Mouse (Mus musculus): Measurements from ENCODE around the gene Nup214. TPM values are rescaled to one million over a fixed set of nuclear protein-coding genes. Genes with fewer than 3 reads are reported as not detected.
A peak's percentile ranks its signal among the peaks of the same experiment; 100 is the strongest.

Nup214 gene
- total RNA-seq (2021), result 10 to 100 TPM; 47.4 to 57.8 TPM
- long read RNA-seq, experiment 1, partial matches to known transcripts, result 3 of 10 reads
- long read RNA-seq, experiment 1, other reads (novel, unspliced or antisense), result 2 of 10 reads
- long read RNA-seq, experiment 2, partial matches to known transcripts, result 4 of 9 reads
- long read RNA-seq, experiment 2, other reads (novel, unspliced or antisense), result 4 of 9 reads

DNA sequence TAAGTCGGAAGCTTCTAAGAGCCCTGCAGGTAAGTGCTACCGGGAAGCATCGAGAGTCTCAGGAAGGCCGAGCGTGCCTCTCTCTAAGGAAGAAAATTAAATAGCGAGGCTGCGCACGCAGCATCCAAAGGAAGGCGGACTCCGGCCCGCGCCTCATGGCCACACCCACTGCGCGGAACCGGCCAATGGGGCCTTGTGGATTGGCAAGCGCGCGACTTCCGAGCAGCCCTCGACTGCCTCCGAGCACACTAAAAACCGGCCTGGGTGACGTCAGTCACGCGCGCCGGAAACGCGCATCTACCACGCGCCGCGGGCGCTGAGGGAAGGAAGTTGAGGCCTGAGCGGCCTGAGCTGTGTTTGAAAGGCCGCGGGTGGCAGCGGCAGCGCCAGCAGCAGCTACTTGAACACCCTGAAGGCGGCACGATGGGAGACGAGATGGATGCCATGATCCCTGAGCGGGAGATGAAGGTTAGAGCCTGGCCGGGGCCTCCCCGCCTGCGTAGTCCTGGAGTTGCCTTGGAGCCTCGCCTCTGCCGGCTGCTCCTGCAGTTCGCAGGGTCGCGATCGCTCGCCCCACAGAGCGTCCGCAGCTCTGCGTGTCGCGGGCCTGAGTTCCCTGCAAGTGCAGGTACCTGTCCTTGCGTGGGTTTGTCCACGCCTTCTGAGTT is at the start of gene Nup214:
Nup214 (plus strand) TSS at position 296 of the 668 bp plus-strand sequence.
- peak; percentile 100 for DNase-seq

DNA sequence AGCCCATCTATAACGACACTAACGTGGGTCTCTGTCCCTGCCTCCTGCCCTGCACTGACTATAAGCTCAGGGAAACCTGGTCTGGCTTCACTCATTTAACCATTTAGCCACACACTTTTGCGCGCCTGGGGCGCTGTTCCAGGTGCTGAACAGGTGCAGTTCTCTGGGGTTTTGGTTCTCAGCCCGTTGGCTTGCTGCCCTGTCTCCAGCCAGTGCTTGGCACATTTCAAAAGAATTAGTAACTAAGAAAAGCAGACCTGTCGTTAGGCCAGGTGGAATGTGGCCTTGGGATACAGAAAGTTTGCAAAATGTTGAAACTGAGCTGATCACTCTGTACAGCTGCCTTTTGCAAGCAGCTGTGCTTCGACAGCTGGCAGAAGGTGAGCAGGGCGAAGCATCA is 49.4 kb upstream of the Nup214 start:
- peak; percentile 45 for DNase-seq

DNA sequence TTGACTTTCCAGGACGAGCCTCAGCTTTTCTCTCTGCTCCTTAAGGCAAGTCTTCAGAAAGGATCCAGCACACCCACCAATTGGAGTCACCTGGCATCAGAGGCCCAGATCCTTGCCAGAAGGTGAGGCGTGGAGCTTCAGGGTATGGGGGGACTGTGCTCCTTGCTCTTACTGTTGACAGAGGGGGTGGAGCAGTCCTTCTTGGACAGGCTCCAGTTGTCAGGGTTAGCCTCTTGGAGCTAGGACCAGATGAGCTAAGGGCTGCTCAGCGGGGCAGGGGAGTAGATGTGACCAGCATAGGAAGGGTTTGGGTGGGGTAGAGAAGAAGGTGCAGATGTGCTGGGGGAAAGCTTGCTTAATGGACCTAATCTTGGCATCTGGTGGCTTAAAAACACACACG is 48.3 kb upstream of the Nup214 start:
- DNase-seq, result no peak

DNA sequence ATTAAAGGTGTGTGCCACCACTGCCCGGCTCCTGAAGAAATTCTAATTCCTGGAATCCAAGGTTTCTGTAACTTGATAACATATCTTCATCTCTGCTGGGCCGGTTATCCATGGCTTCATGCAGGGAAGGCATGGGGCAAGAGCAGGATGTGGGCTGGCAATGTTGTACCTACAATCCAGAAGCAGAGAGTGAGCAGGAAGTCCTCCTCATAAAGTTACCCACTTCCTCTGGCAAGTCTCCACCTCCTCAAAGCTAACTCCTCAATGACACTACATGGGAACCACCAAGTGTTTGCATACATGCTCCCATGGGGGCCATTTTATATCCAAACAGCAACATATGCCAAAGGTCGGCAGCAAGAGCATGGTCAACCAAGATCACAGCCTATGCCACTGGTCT is 44.6 kb upstream of the Nup214 start:
- no peak for DNase-seq

DNA sequence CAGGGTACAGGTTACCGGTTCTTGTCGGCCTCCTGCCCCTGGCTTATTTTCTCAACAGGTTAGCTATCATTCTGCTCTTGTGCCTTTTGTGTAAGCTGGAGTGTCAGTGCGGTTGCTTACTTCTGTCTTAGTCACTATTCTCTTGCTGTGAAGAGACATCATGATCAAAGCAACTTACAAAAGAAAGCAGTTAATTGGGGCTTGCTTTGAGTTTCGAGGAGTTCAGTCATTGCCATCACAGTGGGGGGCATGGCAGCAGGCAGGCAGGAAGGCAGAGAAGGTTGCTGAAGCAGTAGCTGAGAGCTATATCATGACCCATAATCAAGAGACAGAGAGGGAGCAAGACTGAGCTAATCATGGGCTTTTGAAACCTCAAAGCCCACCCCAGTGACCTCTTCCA is 39.7 kb upstream of the Nup214 start:
- no peak for DNase-seq

DNA sequence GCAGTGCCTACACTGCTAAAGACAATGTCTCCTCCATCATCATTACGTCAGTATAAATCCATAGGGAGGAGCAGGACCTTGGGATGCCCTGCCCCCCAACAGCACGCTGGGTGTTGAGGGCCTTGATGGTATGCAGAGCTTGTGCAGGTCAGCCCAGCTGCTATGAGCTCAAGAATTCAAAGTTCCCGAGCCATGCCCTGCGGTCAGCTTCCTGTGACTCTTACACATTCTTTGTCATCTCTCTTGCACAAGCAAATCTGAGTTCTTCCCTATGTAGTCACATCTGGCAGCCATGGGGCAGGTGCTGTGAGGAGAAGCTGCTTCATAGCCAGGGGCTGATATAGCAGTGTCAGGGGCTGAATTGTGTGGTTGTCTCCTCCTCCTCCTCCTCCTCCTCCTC is 39.2 kb upstream of the Nup214 start:
- DNase-seq, result no peak

DNA sequence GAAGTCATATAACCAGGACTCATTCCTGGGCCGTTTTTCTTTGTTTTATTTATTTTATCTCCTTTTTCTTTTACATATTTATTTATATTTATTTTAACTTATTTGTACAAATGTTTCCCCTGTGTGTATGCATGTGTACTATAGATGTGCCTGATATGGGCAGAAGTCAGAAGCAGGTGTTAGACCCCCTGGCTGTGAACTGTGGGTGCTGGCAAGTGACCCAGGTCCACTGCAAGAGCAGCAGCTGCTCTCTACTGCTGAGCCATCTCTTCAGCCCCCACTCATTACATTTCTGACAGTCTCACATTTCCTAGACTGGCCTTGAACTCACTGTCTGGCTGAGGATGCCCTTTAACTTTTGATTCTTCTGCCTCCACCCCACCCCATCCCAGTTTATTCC is 35.9 kb upstream of the Nup214 start:
- DNase-seq, result no peak

DNA sequence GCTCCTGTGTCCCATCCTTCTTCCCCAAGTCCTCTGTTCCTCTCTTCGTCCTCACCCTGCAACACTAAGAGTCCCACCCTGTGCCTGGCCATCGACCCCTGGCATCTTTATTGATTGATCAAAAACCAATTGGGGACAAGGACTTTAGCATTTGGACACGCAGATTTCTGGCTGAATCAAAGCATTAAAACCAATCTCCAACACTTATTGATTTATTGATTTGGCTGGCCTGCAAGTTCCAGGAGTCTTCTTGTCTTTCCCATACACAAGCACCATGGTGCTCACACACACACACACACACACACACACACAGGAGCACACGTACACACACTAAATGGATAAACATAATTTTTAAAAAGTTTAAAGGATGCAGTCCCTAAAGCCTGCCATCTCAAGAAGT is 31.2 kb upstream of the Nup214 start:
- no peak for DNase-seq

DNA sequence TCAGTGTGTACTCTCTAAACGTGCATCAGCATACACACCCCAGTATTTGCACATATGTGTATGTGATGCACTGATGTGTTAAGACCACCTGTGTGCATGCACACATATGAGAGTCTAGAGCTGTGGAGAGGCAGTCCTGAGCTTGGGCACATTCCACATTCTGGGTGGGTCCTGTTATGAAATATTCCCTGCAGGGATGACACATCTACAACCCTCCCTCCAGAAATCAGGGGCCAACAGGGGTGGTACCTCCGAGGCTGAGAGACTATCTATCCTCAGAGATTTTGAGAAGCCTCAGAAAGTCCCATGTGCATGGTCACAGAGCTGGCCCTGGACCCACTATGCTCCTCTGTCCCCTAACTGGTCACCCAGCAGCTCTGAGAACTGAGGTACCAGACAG is 28.7 kb upstream of the Nup214 start:
- DNase-seq, result no peak

DNA sequence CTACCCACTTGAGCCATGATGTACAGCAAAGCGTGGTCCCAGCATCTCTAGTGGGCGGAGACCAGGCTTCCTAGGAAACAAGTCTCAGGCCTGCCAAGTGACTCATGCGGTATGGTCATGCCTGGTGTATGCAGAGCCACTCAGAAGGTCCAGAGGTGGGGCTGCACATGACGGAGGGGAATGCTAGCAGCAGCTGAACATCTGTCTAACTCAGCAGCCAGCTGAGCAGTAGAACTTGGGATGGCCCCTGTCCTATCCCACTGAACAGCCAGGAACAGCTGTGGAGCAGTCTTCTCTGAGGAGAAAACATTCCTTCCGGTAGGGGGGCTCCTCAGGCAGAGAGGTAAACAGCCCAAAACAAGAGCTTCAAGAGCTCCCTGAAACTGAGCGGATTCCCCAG is 25.8 kb upstream of the Nup214 start:
- DNase-seq, result peak; percentile 26

DNA sequence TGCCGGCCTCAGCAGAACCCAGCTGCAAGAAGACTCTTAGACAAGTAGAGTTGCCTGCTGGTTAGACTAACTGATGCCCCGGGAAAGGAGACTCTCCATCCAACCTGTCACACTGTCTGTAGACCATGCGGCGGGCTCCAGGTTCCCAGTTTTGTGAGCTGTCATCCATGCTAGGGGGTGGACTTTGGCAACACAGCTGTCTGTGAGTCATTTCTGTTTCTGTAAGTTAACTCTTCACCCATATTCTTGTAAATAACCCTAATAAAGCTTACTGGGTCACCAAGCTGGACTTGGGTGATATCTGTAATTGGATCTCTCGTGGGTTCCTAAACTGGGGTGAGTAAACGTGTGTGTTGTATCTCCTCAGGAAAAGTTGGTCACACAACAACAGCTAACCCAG is 25.4 kb upstream of the Nup214 start:
- DNase-seq, result no peak

DNA sequence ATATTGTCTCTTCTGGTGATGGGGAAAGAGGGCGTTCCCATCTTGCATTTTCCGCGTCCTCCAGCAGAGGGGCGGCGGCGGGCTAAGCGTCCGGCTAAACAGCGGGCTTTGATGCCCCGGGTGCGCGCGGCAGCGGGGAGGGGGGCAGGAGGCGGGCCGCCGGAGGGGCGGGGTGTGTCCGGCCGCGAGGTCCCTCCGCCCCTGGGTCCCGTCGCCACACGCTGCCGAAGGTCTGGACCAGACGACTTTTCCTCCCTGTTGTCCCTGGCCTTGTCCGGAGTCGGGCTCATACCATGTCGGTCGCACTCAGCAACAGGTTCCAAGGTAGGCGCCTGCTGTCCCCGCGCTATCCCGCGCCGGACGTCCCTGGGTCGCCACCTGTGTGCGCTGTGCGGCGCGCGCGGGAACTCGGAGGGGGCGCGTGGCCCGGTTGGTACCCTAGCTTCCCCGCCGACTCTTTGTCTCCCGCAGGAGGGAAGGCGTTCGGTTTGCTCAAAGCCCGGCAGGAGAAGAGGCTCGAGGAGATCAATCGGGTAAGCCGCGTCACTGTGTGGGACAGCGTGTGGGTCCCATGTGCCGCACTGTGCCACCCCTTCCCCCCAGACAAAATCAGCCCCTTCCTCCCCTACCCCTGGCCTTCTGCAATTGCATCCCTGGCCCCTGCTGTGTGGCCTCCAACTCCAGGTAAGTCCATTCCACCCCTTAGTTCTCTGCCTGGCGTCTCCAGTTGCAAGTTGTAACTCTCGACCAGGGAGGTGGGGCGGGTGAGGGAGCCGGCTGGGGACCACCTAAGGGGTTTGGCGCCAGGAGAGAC is 24.0 kb upstream of the Nup214 start, which contains the start of gene Aif1l:
Aif1l (plus strand) TSS at position 82 of the 814 bp plus-strand sequence.
- peak; percentile 79 for DNase-seq

DNA sequence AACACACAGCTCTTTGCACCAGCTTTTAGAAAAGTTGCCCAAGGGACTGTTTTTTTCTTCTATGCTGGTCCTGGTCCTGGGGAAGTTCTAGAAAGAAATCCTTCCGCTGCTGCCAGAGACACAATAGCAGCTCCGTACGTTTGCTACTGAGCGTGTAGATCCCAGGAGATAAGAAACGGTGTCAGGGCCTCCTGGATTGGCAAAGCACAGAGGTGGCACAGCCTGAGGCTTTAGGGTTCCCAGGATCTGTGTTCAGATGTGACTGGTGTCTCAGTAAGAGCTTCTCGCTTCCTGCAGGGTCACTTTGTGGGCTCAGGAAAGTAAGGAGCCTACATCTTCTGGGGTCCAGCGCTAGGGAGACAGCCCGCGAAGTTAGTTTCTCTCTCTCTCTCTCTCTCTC is 23.3 kb upstream of the Nup214 start:
- DNase-seq, result no peak

DNA sequence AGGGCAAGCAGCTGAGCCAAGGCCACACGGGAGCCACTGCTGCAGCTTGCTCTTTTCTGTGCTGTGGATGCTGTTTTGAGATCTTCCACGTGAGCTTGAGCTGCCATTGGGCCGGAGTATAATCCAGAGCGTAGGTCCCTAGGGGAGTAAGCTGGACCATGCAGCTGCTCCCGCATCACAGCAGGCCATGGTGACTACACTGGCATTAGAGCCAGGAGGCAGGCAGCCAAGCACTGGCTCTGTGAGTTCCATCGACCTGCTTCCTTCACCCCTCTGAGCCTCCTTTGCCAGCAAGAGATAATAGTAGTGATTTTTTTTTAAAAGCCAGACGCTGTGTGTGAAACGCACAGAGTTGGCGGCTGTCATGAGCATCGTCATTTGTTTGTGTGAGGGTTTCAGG is 22.0 kb upstream of the Nup214 start:
- peak; percentile 30 for DNase-seq

DNA sequence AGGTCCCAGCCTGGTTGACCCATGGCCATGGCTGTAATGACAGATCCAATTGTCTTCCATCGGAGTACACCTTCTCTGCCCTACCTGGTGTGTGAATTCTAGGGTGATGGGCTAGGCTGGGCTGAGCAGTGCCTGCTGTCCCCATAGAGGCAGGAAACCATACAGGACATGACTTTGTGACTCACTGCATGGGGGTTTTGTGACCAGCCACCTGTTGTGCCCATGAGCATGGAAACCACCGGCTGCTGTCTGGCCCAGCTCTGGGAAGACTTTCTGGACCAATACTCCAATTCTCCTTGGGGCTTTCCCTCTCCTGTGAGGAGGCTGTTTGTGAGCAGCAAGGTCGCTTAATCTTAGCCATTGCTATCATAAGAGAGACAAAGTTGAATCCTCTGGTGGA is 21.5 kb upstream of the Nup214 start:
- no peak for DNase-seq

DNA sequence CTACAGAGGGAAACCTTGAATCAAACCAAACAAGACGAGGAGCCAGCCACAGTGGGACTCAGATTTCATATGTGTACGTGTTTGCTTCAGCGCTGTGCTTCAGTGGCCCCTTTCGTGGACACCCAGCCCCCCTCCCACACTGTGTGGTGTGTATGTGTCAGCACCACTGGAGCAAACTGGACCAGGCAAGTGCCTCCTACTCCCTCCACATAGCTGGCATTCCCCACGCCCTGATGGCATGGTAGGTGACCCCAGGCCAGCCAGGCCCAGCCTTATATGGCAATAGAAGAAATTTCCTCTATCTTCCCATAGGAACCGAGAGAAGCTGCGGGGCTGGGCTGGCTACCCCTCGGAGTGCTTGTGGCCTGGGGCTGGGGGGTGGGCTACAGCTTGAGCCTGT is 20.5 kb upstream of the Nup214 start:
- no peak for DNase-seq

DNA sequence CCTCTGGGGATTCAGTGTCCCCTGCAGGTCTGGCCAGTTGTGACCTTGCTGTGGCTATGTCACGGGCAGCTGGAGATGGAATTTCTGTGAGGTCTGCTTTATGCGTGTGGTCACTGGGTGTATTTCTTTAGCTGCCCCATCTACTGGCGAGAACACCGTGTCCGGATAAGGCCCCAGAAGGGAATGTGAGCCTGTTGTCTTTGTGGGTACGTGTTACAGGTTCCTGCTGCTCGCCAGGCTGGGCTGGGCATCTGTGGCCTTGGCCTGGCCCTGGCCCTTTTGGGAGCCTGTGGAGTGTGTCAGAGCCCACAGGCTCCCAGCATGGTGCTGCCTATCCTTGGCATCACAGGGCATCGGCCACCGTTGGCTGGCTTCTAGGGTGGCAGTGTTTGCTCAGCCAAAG is 19.5 kb upstream of the Nup214 start:
- peak; percentile 38 for DNase-seq

DNA sequence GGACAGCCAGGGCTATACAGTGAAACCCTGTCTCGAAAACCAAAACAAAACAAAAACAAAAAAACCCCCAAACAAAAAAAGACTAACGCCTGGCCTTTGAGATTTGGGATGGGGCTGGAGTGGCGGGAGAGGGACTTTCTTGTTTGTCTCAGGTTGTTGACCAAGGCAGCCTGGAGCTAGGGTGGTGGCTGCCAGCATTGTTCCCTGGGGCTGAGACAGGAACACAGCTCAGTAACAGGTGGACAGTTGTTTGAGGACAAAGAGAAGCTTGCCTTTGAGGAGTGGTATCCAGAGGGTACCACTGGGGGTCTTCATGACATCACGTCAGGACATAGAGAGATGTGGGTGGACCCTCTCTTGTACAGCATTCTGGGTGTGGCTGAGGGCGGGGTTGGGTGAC is 18.6 kb upstream of the Nup214 start:
- DNase-seq, result no peak

DNA sequence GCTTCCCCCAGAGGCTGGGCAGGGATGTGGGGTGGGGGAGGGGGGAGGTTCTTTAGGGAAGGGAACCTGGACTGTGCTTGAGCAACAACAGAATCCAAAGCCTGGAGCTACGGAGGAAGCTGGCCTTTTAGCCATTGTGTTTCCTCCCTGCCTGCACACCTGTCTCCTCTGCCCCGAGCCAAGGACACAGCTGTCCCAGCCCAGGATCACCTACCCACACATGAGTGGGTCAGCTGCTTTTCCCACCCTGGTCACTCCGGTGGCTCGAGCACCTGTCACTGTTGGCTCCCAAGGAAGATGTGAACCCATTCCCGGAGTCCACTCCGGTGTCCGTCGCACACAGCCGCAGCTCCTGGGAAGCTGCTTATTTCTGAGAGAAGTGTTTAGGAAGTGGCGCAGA is 17.0 kb upstream of the Nup214 start:
- no peak for DNase-seq

DNA sequence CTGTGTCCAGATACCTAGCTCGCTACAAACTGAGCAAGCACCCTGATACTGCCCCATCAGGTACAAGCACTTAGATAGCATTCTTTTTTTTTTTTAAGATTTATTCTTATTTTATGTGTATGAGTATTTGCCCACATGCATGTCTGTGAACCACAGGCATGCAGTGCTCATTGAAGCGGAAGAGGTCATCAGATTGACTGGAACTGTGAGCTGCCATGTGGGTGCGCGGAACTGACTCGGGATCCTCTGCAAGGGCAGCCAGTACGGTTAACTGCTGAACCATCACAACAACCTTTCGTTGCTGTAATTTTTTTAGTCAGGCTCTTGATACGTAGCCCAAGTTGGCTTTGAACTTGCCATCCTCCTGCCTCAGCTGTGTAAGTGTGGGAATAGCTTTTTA is 13.2 kb upstream of the Nup214 start:
- no peak for DNase-seq

DNA sequence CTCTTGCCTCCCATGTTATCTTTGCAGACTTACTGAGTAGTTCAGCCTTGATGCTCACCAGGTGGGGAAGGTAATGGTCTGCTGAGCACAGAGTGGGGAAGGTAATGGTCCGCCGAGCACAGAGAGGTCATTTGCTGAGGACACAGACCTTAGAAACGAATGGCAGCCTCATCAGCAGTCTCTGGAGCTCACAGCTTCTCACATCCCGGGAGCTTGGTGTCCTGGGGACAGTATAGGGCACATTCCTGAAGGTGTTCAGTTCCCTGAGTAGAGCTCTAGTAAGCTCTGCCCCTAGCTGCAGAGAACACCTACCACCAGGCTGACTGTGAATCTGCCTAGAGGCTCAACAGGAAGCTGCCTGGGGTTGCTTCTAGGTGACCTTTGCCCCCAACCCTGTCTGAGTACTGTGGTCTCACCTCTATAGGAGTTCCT is 12.4 kb upstream of the Nup214 start:
- DNase-seq, result no peak

DNA sequence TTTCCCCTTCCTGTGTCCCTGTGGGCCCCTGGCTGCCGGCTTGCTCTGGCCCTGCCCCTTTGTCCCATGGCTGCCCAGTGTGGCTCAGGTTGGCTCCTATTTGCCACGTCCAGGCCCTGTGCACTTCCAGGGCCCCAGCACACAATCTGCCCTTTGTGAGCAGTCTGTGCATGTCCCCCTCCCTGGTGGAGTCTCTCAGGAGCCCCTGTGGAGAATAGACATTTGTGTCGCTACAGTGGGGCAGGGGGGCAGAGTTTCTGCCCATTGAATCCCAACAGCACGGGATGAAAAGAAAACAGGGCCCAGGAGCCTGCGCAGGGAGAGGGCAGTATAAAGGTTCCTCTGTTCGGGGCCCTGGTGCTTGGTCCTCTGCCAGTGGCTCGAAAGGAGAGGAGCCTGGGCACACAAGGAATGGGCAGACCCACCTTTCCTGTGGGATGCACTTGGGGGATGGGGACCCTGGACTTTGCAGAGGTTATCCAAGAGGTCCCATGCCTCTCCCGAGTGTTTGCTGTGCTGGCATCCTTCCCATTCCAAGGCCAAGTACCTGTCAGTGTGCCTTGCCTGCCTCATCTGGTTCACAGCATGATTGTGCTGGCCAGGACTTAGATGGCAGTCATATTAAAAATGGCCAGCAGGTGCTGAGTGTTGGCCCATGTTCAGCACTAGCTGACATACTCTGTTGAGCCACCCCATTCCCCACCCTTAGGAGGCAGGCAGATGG is 11.6 kb upstream of the Nup214 start:
- no peak for DNase-seq

DNA sequence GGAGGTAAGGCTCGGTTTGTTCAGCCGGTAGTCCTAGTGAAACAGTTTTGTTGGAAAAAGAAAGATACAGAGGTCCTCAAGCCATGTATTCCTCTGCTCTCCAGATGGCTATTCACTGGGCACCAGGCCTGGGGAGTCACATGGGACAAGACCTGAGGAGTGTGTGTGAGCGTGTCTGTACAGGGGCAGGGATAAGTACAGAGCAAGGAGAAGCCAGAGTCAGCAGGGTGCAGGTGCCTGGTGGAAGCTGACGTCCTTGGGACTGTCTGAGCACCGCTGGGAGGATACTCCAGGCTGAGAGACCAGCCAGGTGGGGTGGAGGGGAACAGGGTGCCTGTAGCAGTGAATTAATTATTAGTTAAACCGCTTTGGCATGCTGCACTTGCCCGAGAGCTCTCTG is 10.7 kb upstream of the Nup214 start:
- no peak for DNase-seq

Measured in adrenal gland, postnatal 10 days (tissue).